ENCODE assay signal across 20 mouse cellular contexts in the genomic region with DNA sequence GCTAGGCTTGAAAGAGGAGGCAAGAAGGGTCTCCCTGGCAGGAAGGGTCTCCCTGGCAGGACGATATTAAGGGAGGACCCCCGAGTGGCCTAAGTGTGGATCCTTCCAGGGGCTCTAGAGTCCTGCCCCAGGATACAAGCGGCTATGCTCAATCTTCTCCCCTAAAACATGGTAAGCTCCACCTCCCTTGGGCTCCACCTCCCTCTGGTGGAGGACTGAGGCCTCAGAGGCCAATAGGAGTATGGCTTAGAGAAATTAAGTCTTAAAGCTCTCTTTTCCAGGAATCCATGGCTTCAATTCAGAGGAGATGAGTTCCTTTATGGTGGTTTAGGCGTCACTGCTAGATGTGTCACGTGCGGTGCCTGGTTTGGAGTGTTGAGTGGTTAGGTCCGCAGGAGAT.
A peak's percentile ranks its signal among the peaks of the same experiment; 100 is the strongest.
DNase-seq lines count a peak whose midpoint lies in the region; ATAC-seq and TF ChIP-seq lines count a peak whose summit lies in the region.
"Had no signal": no experiment of that assay in that cellular context is flagged by ENCODE, and none has a peak within 500 bp of the region (broad histone marks: within the 10 kb centered on the region; RNA-seq: fewer than 3 reads in every experiment).

No protein-coding gene starts in this region.

- H3K27me3 ChIP-seq in intestine, postnatal 0 days (replicated peaks; ENCODE audit: control insufficient read depth, insufficient read depth, low read length) = no peaks in the 10 kb centered on the region
- no peaks in the 10 kb centered on the region for H3K27me3 ChIP-seq in intestine, embryonic 15.5 days (replicated peaks)
- no peaks in the 10 kb centered on the region for H3K27me3 ChIP-seq in kidney, postnatal 0 days (ENCODE audit: insufficient read depth, low read length)
- H3K27me3 ChIP-seq: embryonic facial prominence, embryonic 15.5 days; forebrain, embryonic 12.5 days had no signal

- DNase-seq in kidney, postnatal 0 days (ENCODE audit: low spot score) = peak; percentile 10
- no peak for DNase-seq in kidney, postnatal 14 days
- DNase-seq: adrenal gland, adult 2 months; adrenal gland, postnatal 10 days; adrenal gland, postnatal 25 days; cerebellum, adult 11 months; cerebellum, adult 18-20 months; cerebellum, adult 8-10 months; cerebellum, adult 9-11 months; cerebellum, postnatal 14 days; cerebellum, postnatal 36 days had no signal

- no peaks in the 10 kb centered on the region for H3K9me3 ChIP-seq in intestine, postnatal 0 days (ENCODE audit: control insufficient read depth)
- H3K9me3 ChIP-seq in intestine, embryonic 15.5 days = no peaks in the 10 kb centered on the region
- H3K9me3 ChIP-seq in kidney, postnatal 0 days (replicated peaks; ENCODE audit: low read length) = no peaks in the 10 kb centered on the region
- H3K9me3 ChIP-seq: embryonic facial prominence, embryonic 13.5 days; embryonic facial prominence, embryonic 15.5 days; forebrain, embryonic 10.5 days; forebrain, embryonic 12.5 days had no signal

- TF ChIP-seq CTCF in intestine, postnatal 0 days (IDR thresholded peaks at IDR 0.05; ENCODE audit: low read depth) = peak; percentile 4; the same call in 1 of the 2 replicates
- peak; percentile 26; the same call in 1 of the 2 replicates for TF ChIP-seq CTCF in kidney, postnatal 0 days (IDR thresholded peaks at IDR 0.05; ENCODE audit: low read depth)

- no peak overlapping the region for H3K9ac ChIP-seq in intestine, postnatal 0 days (ENCODE audit: low read depth, low read length)
- no peak overlapping the region for H3K9ac ChIP-seq in intestine, embryonic 15.5 days
- H3K9ac ChIP-seq in kidney, postnatal 0 days (ENCODE audit: low read depth, low read length) = no peak overlapping the region
- H3K9ac ChIP-seq: embryonic facial prominence, embryonic 13.5 days; embryonic facial prominence, embryonic 15.5 days; forebrain, embryonic 12.5 days had no signal

- no peak for ATAC-seq in intestine, postnatal 0 days
- no peak for ATAC-seq in intestine, embryonic 15.5 days
- no peak for ATAC-seq in kidney, postnatal 0 days (replicated peaks; ENCODE audit: low FRiP score, low read depth)
- ATAC-seq: forebrain, embryonic 14.5 days; forebrain, embryonic 16.5 days had no signal

- no peak overlapping the region for H3K27ac ChIP-seq in intestine, postnatal 0 days (ENCODE audit: low read depth, low read length)
- H3K27ac ChIP-seq in intestine, embryonic 15.5 days = no peak overlapping the region
- H3K27ac ChIP-seq in kidney, postnatal 0 days = no peak overlapping the region
- H3K27ac ChIP-seq: embryonic facial prominence, embryonic 13.5 days; embryonic facial prominence, embryonic 15.5 days; forebrain, embryonic 10.5 days; forebrain, embryonic 12.5 days had no signal

- 88% methylated on average over 7 of the region's 7 CpGs for WGBS in intestine, postnatal 0 days
- WGBS in intestine, embryonic 15.5 days = 81% methylated on average over 7 of the region's 7 CpGs
- WGBS in kidney, postnatal 0 days = 76% methylated on average over 7 of the region's 7 CpGs

- H3K4me1 ChIP-seq in intestine, postnatal 0 days (replicated peaks; ENCODE audit: control insufficient read depth, insufficient read depth, low read length) = no peaks in the 10 kb centered on the region
- no peaks in the 10 kb centered on the region for H3K4me1 ChIP-seq in intestine, embryonic 15.5 days (replicated peaks)
- 0 out of 2 replicates have a peak, but pooled peaks cover 6% of the 10 kb centered on the region for H3K4me1 ChIP-seq in kidney, postnatal 0 days (replicated peaks; ENCODE audit: insufficient read depth, low read length)
- H3K4me1 ChIP-seq: embryonic facial prominence, embryonic 15.5 days; forebrain, embryonic 10.5 days had no signal

- no peaks in the 10 kb centered on the region for H3K36me3 ChIP-seq in intestine, postnatal 0 days (ENCODE audit: control insufficient read depth, insufficient read depth)
- H3K36me3 ChIP-seq in intestine, embryonic 15.5 days = no peaks in the 10 kb centered on the region
- H3K36me3 ChIP-seq in kidney, postnatal 0 days (ENCODE audit: insufficient read depth, low read length) = no peaks in the 10 kb centered on the region
- H3K36me3 ChIP-seq: embryonic facial prominence, embryonic 13.5 days; embryonic facial prominence, embryonic 15.5 days; forebrain, embryonic 10.5 days; forebrain, embryonic 12.5 days had no signal

- no peak overlapping the region for H3K4me3 ChIP-seq in intestine, postnatal 0 days (ENCODE audit: low read depth, low read length)
- no peak overlapping the region for H3K4me3 ChIP-seq in intestine, embryonic 15.5 days (replicated peaks)
- H3K4me3 ChIP-seq in kidney, postnatal 0 days (replicated peaks; ENCODE audit: low read depth, low read length) = no peak overlapping the region
- H3K4me3 ChIP-seq: embryonic facial prominence, embryonic 13.5 days; embryonic facial prominence, embryonic 15.5 days; erythroblast, embryonic 14.5 days; forebrain, embryonic 10.5 days; forebrain, embryonic 12.5 days had no signal

- H3K4me2 ChIP-seq in intestine, postnatal 0 days (replicated peaks; ENCODE audit: low read depth) = no peak overlapping the region
- no peak overlapping the region for H3K4me2 ChIP-seq in intestine, embryonic 15.5 days (replicated peaks)
- H3K4me2 ChIP-seq in kidney, postnatal 0 days (ENCODE audit: low read length) = no peak overlapping the region
- H3K4me2 ChIP-seq: embryonic facial prominence, embryonic 13.5 days; embryonic facial prominence, embryonic 15.5 days; forebrain, embryonic 12.5 days had no signal
